Mouse (Mus musculus) left cerebral cortex, postnatal 14 days (tissue): ENCODE measurements around the gene Thada. TPM values are rescaled to one million over a fixed set of nuclear protein-coding genes. Genes with fewer than 3 reads are reported as not detected.

Experiments used
- DNase-seq, 2 experiments: peaks; one replicate each; pipeline ENCODE4 v3.0.0; 2021 to 2022; ENCODE audit warnings: low spot score in 2 of 2, mixed read lengths in 1 of 2
- intact Hi-C: fragments of 180-260 bp; cut with DNase I; formaldehyde crosslinking; loops from one replicate; pipeline ENCODE4 v1.15.1; 2025
- total RNA-seq, 2 experiments: library from RNA; stranded (reverse); gene quantifications; 2 replicates each; pipeline ENCODE4 v1.2.3; 2021

The Thada gene
- total RNA-seq, 2 experiments from 2014 or later: 11.4 to 14.1 TPM

DNA sequence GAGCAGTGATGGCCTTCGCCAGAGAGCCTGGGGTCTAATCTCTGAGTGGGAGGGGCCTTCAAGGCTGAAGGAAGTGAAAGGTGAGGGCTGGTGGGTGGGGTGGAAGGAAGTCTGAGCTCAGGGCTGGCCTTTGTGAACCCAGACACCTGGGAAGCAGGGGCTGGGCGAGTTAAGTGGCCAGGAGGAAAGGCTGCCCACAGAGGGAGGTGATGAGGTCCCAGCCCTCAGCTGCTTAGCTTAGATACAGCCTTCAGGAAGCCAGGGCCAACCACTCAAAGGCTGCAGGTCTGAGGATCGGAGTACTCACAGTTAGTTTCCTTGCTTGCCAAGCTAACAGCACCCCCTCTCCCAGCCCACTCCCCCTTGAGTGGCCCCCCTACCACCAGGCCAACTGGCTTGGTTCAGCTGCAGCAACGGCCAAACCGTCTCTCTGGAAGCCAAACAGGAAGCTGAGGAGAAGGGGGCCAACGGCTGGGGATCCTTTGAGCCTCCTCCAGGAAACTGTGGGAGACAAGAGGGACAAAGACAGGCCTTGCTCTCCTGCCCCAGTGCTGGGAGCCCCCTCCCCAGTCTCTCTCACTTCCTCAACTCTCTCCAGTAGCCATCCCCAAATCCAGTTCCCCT is 304.7 kb downstream of the Thada start:
- intact Hi-C loops: no loop called here
- DNase-seq: no peak

- DNase-seq: no peak
- intact Hi-C loops: no loop called here
Observed at GRCm38 (mm10) chr17:84158891-84159290, 307.1 kb downstream of the Thada start.

- DNase-seq: no peak
- intact Hi-C loops: no loop called here
Observed at GRCm38 (mm10) chr17:84158461-84158795, 307.6 kb downstream of the Thada start.

GRCm38 (mm10) chr17:84157743-84158460 is 308.1 kb downstream of the Thada start:
- no peak for DNase-seq
- intact Hi-C loops: no loop called here

GRCm38 (mm10) chr17:84156748-84157742 is 309.0 kb downstream of the Thada start:
- intact Hi-C loops: no loop called here
- DNase-seq: no peak

GRCm38 (mm10) chr17:84156227-84156573 is 309.8 kb downstream of the Thada start:
- intact Hi-C loops: no loop called here
- DNase-seq: no peak

DNA sequence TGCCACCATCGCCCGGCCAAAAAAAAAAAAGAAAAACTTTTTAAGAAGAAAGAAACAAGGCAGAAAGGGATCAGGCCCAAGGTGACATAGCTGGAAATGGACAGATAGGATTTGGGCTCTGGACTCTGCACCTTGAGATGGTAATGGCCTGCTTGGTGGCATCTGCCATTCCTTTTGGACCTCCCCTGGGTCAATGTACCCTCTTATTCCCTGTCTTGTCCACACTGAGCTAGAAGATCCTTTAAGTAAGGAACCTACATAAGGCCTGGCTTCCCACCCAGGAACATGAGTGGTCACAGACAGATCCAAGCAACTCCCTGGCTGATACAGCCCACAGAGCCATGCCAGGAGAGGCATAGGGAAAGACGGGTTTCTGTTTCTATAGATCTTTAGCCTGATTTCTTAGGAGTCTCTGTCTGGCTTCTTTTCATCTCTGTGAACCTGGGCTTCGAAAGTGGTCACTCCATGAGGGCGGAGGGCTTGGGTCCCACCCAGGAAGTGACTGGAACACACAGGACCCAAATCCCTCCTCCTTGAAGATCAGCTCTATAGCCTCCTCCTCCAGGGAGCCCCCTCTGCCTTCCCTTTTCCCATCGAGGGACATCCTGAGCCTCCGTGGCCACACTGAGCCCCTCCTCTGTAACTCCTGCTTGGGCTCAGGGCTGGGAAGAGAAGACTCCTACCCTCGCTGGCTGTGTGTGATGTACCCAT is 310.3 kb downstream of the Thada start:
- intact Hi-C loops: no loop called here
- DNase-seq: no peak

DNA sequence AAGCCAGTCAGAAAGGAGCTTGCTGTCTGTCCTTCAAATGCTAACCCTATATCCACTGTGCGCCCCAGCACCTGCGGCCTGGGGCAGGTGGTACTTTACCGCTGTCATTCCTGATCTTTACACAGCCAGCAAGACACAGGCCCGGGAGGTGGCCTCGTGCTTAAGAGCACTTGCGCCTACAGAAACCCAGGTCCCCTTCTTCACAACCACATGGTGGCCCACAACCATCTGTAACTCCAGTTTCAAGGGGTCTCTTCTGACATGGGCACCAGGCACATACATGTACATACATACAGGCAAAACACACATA is 311.0 kb downstream of the Thada start:
- no peak for DNase-seq
- intact Hi-C loops: no loop called here

DNA sequence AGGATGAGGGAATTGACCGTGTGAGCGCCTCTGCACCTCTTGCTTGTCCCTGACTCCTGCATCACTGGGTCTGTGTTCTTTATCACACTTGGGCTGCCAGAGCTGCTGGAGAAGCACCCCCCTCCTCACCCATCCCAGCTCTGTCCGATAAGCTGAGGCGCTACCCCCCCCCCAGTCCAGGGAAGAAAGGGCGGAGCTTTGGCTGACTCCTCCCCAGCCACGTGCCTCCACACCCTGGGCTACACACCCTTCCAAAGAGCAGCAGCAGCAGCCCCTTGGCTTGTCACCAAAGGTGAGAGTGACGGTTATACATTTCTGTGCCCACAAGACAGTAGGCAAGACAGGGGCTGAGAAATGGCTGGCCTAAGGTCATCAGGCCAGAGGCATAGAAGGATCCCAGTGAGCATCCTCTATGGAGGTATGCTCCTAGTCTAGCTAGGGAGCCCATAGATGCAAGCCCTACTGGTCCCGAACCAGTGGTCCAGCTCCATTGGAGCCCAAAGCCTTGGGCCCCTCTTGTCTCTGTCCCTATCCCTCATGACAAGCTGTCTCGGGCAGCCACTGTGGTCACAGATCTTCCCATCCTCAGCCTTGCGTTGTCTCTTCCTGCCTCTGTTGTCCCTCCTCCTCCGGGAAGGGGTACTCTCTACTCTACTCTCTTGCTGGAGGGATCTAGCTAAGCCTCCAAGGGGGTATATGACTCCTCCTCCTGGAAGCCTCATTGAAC is 311.5 kb downstream of the Thada start:
- intact Hi-C loops: no loop called here
- DNase-seq: no peak

GRCm38 (mm10) chr17:84152976-84153786 is 312.8 kb downstream of the Thada start:
- no peak for DNase-seq
- intact Hi-C loops: no loop called here

GRCm38 (mm10) chr17:84152206-84152975 is 313.6 kb downstream of the Thada start:
- DNase-seq: no peak
- intact Hi-C loops: no loop called here

- intact Hi-C loops: no loop called here
Observed at GRCm38 (mm10) chr17:84151306-84151705, 314.7 kb downstream of the Thada start.

DNA sequence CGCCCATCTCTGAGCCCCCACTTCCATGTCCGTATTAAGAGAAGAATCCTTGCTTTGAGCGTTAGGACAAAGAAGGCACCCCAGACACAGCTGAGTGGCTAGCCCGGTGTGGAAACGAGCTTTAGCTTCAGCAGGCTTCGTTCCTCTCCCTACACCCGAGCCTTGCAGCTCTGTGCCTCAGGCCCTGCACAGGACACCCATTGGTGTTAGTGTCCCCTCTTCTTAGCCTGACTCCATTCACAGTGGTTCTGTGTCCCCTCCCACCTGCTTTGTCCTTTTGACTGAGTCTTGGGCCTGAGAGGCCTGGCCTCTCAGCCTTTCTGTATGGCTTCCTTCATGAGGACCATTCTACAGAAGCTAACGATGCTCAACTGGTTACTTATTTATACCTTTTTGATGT is 315.7 kb downstream of the Thada start:
- intact Hi-C loops: no loop called here

More at GRCm38 (mm10) chr17:84151306-84151705, 314.7 kb downstream of the Thada start:
- no peak for DNase-seq

GRCm38 (mm10) chr17:84149566-84149965 is 316.4 kb downstream of the Thada start:
- intact Hi-C loops: no loop called here
- DNase-seq: no peak

More for the DNA sequence above, 315.7 kb downstream of the Thada start:
- DNase-seq: no peak

DNA sequence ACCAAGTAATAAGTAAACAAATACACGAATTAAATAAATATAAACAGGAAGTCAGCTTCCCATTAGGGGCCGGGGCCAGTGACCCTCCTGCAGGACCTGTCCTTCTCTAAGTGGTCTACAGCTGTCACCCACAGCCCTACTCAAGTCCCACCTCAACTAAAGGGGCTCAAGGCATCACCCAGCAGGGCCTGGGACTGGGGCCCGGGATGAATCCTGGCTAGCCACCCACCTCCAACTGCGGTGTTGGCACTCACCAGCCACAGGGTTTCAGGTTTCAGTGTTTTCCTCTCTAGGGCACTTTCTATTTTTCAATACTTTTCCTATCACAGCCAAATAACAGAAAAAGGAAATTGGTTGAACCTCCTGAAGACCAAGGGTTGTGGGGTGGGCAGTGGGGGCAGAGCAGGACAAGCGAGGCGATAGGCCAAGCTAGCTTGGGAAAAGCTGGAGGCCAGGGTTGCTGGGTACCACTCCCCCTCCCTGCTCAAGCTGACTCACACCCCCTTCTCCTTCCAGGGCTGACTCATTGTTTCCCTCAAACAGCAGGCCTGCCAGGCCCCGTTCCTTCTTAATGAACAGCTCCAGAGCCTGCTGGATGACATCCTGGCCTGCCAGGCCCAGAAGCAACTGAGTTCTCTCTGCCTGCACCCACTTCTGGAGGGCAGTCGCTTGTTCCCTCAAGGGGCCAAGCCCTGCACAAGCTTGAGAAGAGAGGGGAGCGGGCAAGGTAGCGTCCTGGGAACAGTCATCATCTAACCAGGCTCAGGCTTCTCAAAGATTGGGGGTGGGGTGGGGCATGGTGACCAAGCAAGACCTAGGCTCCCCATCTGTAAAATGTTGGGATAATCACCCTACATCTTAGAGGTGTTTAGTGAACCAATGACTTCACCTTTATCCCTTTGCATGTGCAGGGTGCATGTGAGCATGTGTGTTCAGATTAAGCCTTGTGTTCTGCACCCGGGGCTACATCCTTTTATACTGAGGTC is 317.2 kb downstream of the Thada start:
- intact Hi-C loops: no loop called here
- peak; percentile 65 to 66 for DNase-seq
